Mouse (Mus musculus): ENCODE data around the gene Creb5. TPM values are rescaled to one million over a fixed set of nuclear protein-coding genes. Genes with fewer than 3 reads are reported as not detected.

The Creb5 gene
- polyA plus RNA-seq, 1 experiment from 2014 or later = 10.0 TPM

- H3K9me3 ChIP-seq (replicated peaks; ENCODE audit: control insufficient read depth, low read length) = no peaks in the 10 kb centered on the region
- peaks cover 6% of the 10 kb centered on the region; the same call in 1 of the 2 replicates for H3K4me1 ChIP-seq (ENCODE audit: control insufficient read depth, insufficient read depth, low read length)
- no peak overlapping the region for H3K4me3 ChIP-seq (replicated peaks; ENCODE audit: low read length)
- ATAC-seq (ENCODE audit: insufficient read depth, low FRiP score) = no peak
- 90% methylated on average over 6 of the region's 6 CpGs for WGBS
- H3K4me2 ChIP-seq (ENCODE audit: low read depth, low read length) = no peak overlapping the region
- no peak overlapping the region for H3K27ac ChIP-seq (ENCODE audit: low read length)
- H3K36me3 ChIP-seq (ENCODE audit: control insufficient read depth, insufficient read depth, low read length) = no peaks in the 10 kb centered on the region
- no peaks in the 10 kb centered on the region for H3K27me3 ChIP-seq (ENCODE audit: control insufficient read depth, insufficient read depth, low read length)
- H3K9ac ChIP-seq (ENCODE audit: low read length) = no peak overlapping the region
These were observed 174.0 kb downstream of the Creb5 start for GRCm38 (mm10) chr6:53461056-53461455.

DNA sequence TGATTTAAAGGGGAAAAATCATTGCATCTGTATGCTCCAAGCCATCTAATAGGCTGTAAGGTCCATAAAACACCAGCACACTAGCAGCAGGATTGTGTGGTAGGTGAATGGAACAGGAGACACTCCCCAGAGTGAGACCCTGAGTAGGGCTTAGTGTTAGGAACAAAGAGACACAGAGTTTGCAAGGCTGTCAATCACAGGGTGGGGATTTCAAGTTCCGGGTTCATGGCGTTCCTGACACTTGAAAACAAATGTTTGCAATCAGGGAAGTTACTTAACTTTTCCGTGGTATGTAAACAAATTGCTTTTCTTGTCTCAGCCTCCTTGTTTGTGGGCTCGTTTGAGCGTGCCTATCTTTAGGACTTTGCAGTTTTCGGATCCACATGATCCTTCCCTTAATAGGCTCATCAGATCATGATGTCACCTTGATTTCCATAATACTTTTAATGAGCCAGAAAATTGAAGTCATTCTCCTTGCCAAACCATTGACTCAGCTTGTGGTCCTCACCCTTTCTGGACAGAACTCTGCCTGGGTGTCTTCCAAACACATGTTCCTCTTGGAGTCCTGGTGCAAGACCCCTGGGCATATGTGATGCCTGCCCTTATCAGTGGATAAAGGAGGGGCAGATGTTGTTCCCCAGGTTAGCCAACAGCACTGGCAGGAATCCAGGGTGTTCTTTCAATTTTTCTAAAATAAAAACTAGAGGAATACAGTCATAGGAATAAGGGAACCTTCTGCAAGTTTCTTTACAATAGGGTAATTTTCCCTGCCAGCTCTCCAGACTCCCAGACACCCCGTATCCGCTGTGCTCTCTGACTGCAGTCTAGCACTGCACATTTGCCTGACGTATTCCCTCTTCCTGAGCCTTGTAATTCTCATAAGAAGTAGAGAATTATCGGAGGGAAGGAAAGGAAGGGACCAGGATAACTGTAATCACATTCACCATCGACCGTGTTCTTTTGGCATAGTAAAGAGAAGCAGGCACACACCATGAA, 175.0 kb downstream of the Creb5 start:
- no peak overlapping the region for H3K4me3 ChIP-seq (replicated peaks; ENCODE audit: low read length)
- no peak overlapping the region for H3K9ac ChIP-seq (ENCODE audit: low read length)
- 59% methylated on average over 12 of the region's 12 CpGs for WGBS
- H3K4me2 ChIP-seq (ENCODE audit: low read depth, low read length) = no peak overlapping the region
- H3K9me3 ChIP-seq (replicated peaks; ENCODE audit: control insufficient read depth, low read length) = no peaks in the 10 kb centered on the region
- peak; percentile 37; the same call in 1 of the 2 replicates for ATAC-seq (ENCODE audit: insufficient read depth, low FRiP score)
- no peaks in the 10 kb centered on the region for H3K27me3 ChIP-seq (ENCODE audit: control insufficient read depth, insufficient read depth, low read length)
- no peaks in the 10 kb centered on the region for H3K36me3 ChIP-seq (ENCODE audit: control insufficient read depth, insufficient read depth, low read length)
- H3K4me1 ChIP-seq (ENCODE audit: control insufficient read depth, insufficient read depth, low read length) = peaks cover 6% of the 10 kb centered on the region; the same call in 1 of the 2 replicates
- H3K27ac ChIP-seq (ENCODE audit: low read length) = no peak overlapping the region

GRCm38 (mm10) chr6:53462802-53463201, 175.7 kb downstream of the Creb5 start:
- Histone ChIP-seq H3K9ac (ENCODE audit: low read length) (no peak overlapping the region), H3K27me3 (ENCODE audit: control insufficient read depth, insufficient read depth, low read length) (no peaks in the 10 kb centered on the region), H3K4me1 (ENCODE audit: control insufficient read depth, insufficient read depth, low read length) (peaks cover 6% of the 10 kb centered on the region; the same call in 1 of the 2 replicates), H3K9me3 (replicated peaks; ENCODE audit: control insufficient read depth, low read length) (no peaks in the 10 kb centered on the region), H3K4me2 (ENCODE audit: low read depth, low read length) (no peak overlapping the region), H3K36me3 (ENCODE audit: control insufficient read depth, insufficient read depth, low read length) (no peaks in the 10 kb centered on the region), H3K27ac (ENCODE audit: low read length) (no peak overlapping the region), H3K4me3 (replicated peaks; ENCODE audit: low read length) (no peak overlapping the region)
- no peak for ATAC-seq (ENCODE audit: insufficient read depth, low FRiP score)
- WGBS = 73% methylated on average over 7 of the region's 7 CpGs

- WGBS = 50% methylated on average over 6 of the region's 6 CpGs
- peaks cover 3% of the 10 kb centered on the region; the same call in 1 of the 2 replicates for H3K4me1 ChIP-seq (ENCODE audit: control insufficient read depth, insufficient read depth, low read length)
- H3K36me3 ChIP-seq (ENCODE audit: control insufficient read depth, insufficient read depth, low read length) = no peaks in the 10 kb centered on the region
- H3K9ac ChIP-seq (ENCODE audit: low read length) = no peak overlapping the region
- ATAC-seq (ENCODE audit: insufficient read depth, low FRiP score) = no peak
- H3K4me3 ChIP-seq (replicated peaks; ENCODE audit: low read length) = no peak overlapping the region
- H3K9me3 ChIP-seq (replicated peaks; ENCODE audit: control insufficient read depth, low read length) = no peaks in the 10 kb centered on the region
- H3K4me2 ChIP-seq (ENCODE audit: low read depth, low read length) = no peak overlapping the region
- no peaks in the 10 kb centered on the region for H3K27me3 ChIP-seq (ENCODE audit: control insufficient read depth, insufficient read depth, low read length)
- no peak overlapping the region for H3K27ac ChIP-seq (ENCODE audit: low read length)
These were observed 176.3 kb downstream of the Creb5 start for GRCm38 (mm10) chr6:53463261-53463813.

DNA sequence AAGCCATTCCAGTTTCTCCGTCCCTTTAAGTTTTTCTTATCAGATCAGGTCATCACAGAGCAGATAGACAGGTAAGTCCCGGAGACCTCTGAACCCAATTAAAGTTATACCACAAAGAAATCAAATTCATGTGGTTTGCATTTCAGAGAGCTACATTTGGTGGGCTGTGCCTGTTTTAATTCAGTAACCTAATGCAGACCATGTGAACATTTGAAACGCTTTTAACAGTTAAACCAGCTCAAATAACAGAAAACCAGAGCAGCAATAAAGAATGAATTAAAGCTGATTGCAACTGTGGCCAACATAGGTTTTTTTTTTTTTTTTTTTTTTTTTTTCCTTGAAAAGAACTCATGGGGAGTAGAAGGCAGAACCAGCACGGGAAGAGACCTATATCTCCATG, 182.1 kb downstream of the Creb5 start:
- H3K27ac ChIP-seq (ENCODE audit: low read length) = no peak overlapping the region
- H3K4me3 ChIP-seq (replicated peaks; ENCODE audit: low read length) = no peak overlapping the region
- H3K9ac ChIP-seq (ENCODE audit: low read length) = no peak overlapping the region
- ATAC-seq (ENCODE audit: insufficient read depth, low FRiP score) = no peak
- H3K27me3 ChIP-seq (ENCODE audit: control insufficient read depth, insufficient read depth, low read length) = no peaks in the 10 kb centered on the region; the same call in 1 of the 2 replicates
- no peaks in the 10 kb centered on the region for H3K9me3 ChIP-seq (replicated peaks; ENCODE audit: control insufficient read depth, low read length)
- H3K36me3 ChIP-seq (ENCODE audit: control insufficient read depth, insufficient read depth, low read length) = no peaks in the 10 kb centered on the region
- peaks cover 12% of the 10 kb centered on the region for H3K4me1 ChIP-seq (ENCODE audit: control insufficient read depth, insufficient read depth, low read length)
- WGBS = 58% methylated on average over 4 of the region's 4 CpGs
- H3K4me2 ChIP-seq (ENCODE audit: low read depth, low read length) = no peak overlapping the region

DNA sequence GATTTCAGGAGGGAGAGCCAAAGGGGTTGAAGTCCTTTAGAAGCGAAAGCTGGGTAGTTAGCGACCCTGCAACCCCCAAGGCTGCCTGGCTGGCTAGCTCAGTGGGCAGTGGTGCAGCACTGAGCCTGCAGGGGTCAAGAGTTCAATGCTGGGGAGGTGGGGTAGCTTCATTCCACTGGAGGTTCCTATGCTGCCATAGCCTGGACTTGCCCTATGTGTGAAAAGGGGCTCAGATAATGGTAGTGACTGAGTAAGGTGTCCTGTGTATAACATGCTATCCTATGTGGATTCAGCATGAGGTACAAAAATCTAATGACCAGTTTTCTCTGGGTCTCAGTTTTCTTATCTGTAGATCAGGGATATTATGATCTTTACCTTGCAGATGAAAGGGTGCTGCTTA, 182.6 kb downstream of the Creb5 start:
- peak; percentile 66 for ATAC-seq (ENCODE audit: insufficient read depth, low FRiP score)
- 79% methylated on average over 2 of the region's 2 CpGs for WGBS

GRCm38 (mm10) chr6:53470559-53470958, 183.5 kb downstream of the Creb5 start:
- Histone ChIP-seq H3K27me3 (ENCODE audit: control insufficient read depth, insufficient read depth, low read length) (no peaks in the 10 kb centered on the region; the same call in 1 of the 2 replicates), H3K9me3 (replicated peaks; ENCODE audit: control insufficient read depth, low read length) (no peaks in the 10 kb centered on the region), H3K36me3 (ENCODE audit: control insufficient read depth, insufficient read depth, low read length) (no peaks in the 10 kb centered on the region), H3K4me1 (ENCODE audit: control insufficient read depth, insufficient read depth, low read length) (peaks cover 12% of the 10 kb centered on the region), H3K4me3 (replicated peaks; ENCODE audit: low read length) (no peak overlapping the region), H3K27ac (ENCODE audit: low read length) (peak overlapping the region; percentile 8; the same call in 1 of the 2 replicates), H3K4me2 (ENCODE audit: low read depth, low read length) (peak overlapping the region; percentile 28), H3K9ac (ENCODE audit: low read length) (no peak overlapping the region)
- 28% methylated on average over 8 of the region's 8 CpGs for WGBS
- no peak for ATAC-seq (ENCODE audit: insufficient read depth, low FRiP score)

More for the DNA sequence above, 182.6 kb downstream of the Creb5 start:
- Histone ChIP-seq H3K4me1 (ENCODE audit: control insufficient read depth, insufficient read depth, low read length) (peaks cover 12% of the 10 kb centered on the region), H3K27me3 (ENCODE audit: control insufficient read depth, insufficient read depth, low read length) (no peaks in the 10 kb centered on the region; the same call in 1 of the 2 replicates), H3K4me3 (replicated peaks; ENCODE audit: low read length) (no peak overlapping the region), H3K4me2 (ENCODE audit: low read depth, low read length) (no peak overlapping the region), H3K9ac (ENCODE audit: low read length) (no peak overlapping the region), H3K27ac (ENCODE audit: low read length) (peak overlapping the region; percentile 29; the same call in 1 of the 2 replicates), H3K9me3 (replicated peaks; ENCODE audit: control insufficient read depth, low read length) (no peaks in the 10 kb centered on the region), H3K36me3 (ENCODE audit: control insufficient read depth, insufficient read depth, low read length) (no peaks in the 10 kb centered on the region)

- Histone ChIP-seq H3K27ac (ENCODE audit: low read length) (peak overlapping the region; percentile 8; the same call in 1 of the 2 replicates), H3K4me3 (replicated peaks; ENCODE audit: low read length) (no peak overlapping the region), H3K27me3 (ENCODE audit: control insufficient read depth, insufficient read depth, low read length) (no peaks in the 10 kb centered on the region; the same call in 1 of the 2 replicates), H3K9me3 (replicated peaks; ENCODE audit: control insufficient read depth, low read length) (no peaks in the 10 kb centered on the region), H3K4me2 (ENCODE audit: low read depth, low read length) (peak overlapping the region; percentile 28), H3K4me1 (ENCODE audit: control insufficient read depth, insufficient read depth, low read length) (peaks cover 12% of the 10 kb centered on the region), H3K9ac (ENCODE audit: low read length) (no peak overlapping the region), H3K36me3 (ENCODE audit: control insufficient read depth, insufficient read depth, low read length) (no peaks in the 10 kb centered on the region)
- ATAC-seq (ENCODE audit: insufficient read depth, low FRiP score) = peak; percentile 33; the same call in 1 of the 2 replicates
- WGBS = 34% methylated on average over 9 of the region's 9 CpGs
These were observed 184.0 kb downstream of the Creb5 start for GRCm38 (mm10) chr6:53470999-53471591.
